Mouse (Mus musculus): ENCODE measurements around the gene Olfr645.

Olfr645 gene

GRCm38 (mm10) chr7:104085365-104085764, at the start of gene Olfr645:
Olfr645 (minus strand) TSS chr7:104085465.
- DNase-seq (ENCODE audit: inconsistent age in 2 of 2, low spot score in 1 of 2) = no peak

GRCm38 (mm10) chr7:104129726-104130125, 44.5 kb upstream of the Olfr645 start, which contains the start of gene Ubqln5:
Ubqln5 (minus strand) TSS chr7:104129826.
- no peak for DNase-seq (ENCODE audit: inconsistent age in 2 of 2, low spot score in 1 of 2)

- no peak for DNase-seq (ENCODE audit: inconsistent age in 2 of 2, low spot score in 1 of 2)
Observed at GRCm38 (mm10) chr7:104104757-104104972, 19.4 kb upstream of the Olfr645 start, which contains the start of gene Olfr646. Olfr646 (plus strand) TSS chr7:104104873.

- no peak for DNase-seq (ENCODE audit: inconsistent age in 2 of 2, low spot score in 1 of 2)
Observed at GRCm38 (mm10) chr7:104103913-104104756, 18.9 kb upstream of the Olfr645 start.

GRCm38 (mm10) chr7:104071769-104072168, 13.5 kb downstream of the Olfr645 start, which contains the start of gene Olfr644:
Olfr644 (minus strand) TSS chr7:104071869.
- no peak for DNase-seq (ENCODE audit: inconsistent age in 2 of 2, low spot score in 1 of 2)

GRCm38 (mm10) chr7:104061345-104061744, 23.9 kb downstream of the Olfr645 start, which contains the start of gene 4930516K23Rik:
4930516K23Rik (minus strand) TSS chr7:104061445.
- DNase-seq (ENCODE audit: inconsistent age in 2 of 2, low spot score in 1 of 2) = no peak

- DNase-seq (ENCODE audit: inconsistent age in 2 of 2, low spot score in 1 of 2) = no peak
Observed at GRCm38 (mm10) chr7:104059215-104059614, 26.1 kb downstream of the Olfr645 start.

GRCm38 (mm10) chr7:104052566-104052965, 32.7 kb downstream of the Olfr645 start, which contains the start of gene Olfr642:
Olfr642 (minus strand) TSS chr7:104052666.
- DNase-seq (ENCODE audit: inconsistent age in 2 of 2, low spot score in 1 of 2) = no peak

- no peak for DNase-seq (ENCODE audit: inconsistent age in 2 of 2, low spot score in 1 of 2)
Observed at GRCm38 (mm10) chr7:104050745-104051144, 34.5 kb downstream of the Olfr645 start.

- no peak for DNase-seq (ENCODE audit: inconsistent age in 2 of 2, low spot score in 1 of 2)
Observed at GRCm38 (mm10) chr7:104035145-104035544, 50.1 kb downstream of the Olfr645 start, which contains the start of gene Olfr641. Olfr641 (plus strand) TSS chr7:104035445.
